Mouse (Mus musculus): ENCODE data around the gene Ptch2.

GRCm38 (mm10) chr4:117115592-117115991 is 19.7 kb downstream of the Ptch2 start:
- TF ChIP-seq CTCF (IDR thresholded peaks at IDR 0.05; ENCODE audit: control insufficient read depth, insufficient read depth, low read length) (no peak), POLR2A (IDR thresholded peaks at IDR 0.05; ENCODE audit: borderline replicate concordance, control insufficient read depth, low read depth, low read length) (no peak)
